Mouse (Mus musculus) CH12.LX (cell line): Measurements from ENCODE around the gene Sh3bp5l. TPM values are rescaled to one million over a fixed set of nuclear protein-coding genes. Genes with fewer than 3 reads are reported as not detected.

ENCODE experiments used
- DNase-seq: peaks from one replicate; pipeline ENCODE4 v3.0.0-alpha.2; 2013; ENCODE audit errors: extremely low read depth
- H3K27ac ChIP-seq: 2 replicates; pipeline ENCODE4 v1.5.1; 2012; ENCODE audit warnings: low read depth, mild to moderate bottlenecking, control low read depth, moderate library complexity; ENCODE audit not compliant: insufficient read depth
- H3K27me3 ChIP-seq: replicated peaks from 2 replicates; pipeline ENCODE3; 2012; ENCODE audit warnings: inconsistent platforms
- H3K36me3 ChIP-seq, 2 experiments: replicated peaks in 1 of 2; 2 replicates each; pipeline versions ENCODE3 to v1.6.1; 2012; ENCODE audit warnings: inconsistent platforms in 1 of 2, low read length in 1 of 2, mild to moderate bottlenecking in 1 of 2, mixed read lengths in 1 of 2, moderate library complexity in 1 of 2; ENCODE audit not compliant: control insufficient read depth in 1 of 2, insufficient read depth in 1 of 2
- H3K4me1 ChIP-seq, 2 experiments: 2 replicates each; pipeline ENCODE4 v1.6.1; 2012; ENCODE audit warnings: inconsistent platforms in 1 of 2, moderate library complexity in 1 of 2; ENCODE audit not compliant: insufficient read depth in 2 of 2, control insufficient read depth in 1 of 2
- H3K4me2 ChIP-seq: 2 replicates; pipeline ENCODE4 v1.6.1; 2012; ENCODE audit warnings: low read depth, mild to moderate bottlenecking, control low read depth; ENCODE audit not compliant: poor library complexity, insufficient read depth, severe bottlenecking
- H3K4me3 ChIP-seq, 3 experiments: fragments of 150-350 bp in 1 of 3; sonication (generic) in 1 of 3; replicated peaks in 1 of 3; 2 replicates each; pipeline versions ENCODE3 to v1.5.1; 2011 to 2012; ENCODE audit warnings: low read depth in 2 of 3, low read length in 2 of 3, mild to moderate bottlenecking in 2 of 3, moderate library complexity in 2 of 3, control low read depth in 1 of 3, improper control_type of control experiment in 1 of 3, inconsistent platforms in 1 of 3, mixed read lengths in 1 of 3; ENCODE audit not compliant: poor library complexity in 1 of 3
- H3K79me2 ChIP-seq: replicated peaks from 2 replicates; pipeline ENCODE4 v1.6.1; 2012; ENCODE audit warnings: mild to moderate bottlenecking, moderate library complexity; ENCODE audit not compliant: control insufficient read depth, poor library complexity, insufficient read depth, severe bottlenecking; ENCODE audit errors: extremely low read depth
- H3K9ac ChIP-seq: 2 replicates; pipeline ENCODE4 v1.6.1; 2012; ENCODE audit warnings: low read depth, mild to moderate bottlenecking, control low read depth, moderate library complexity; ENCODE audit not compliant: insufficient read depth
- H3K9me3 ChIP-seq: replicated peaks from 2 replicates; pipeline ENCODE3; 2012; ENCODE audit warnings: low read length, inconsistent platforms, mixed read lengths
- BHLHE40 ChIP-seq: IDR thresholded peaks from 2 replicates; pipeline ENCODE4 v1.6.1; 2011; ENCODE audit warnings: mild to moderate bottlenecking, low read depth, low read length, improper control_type of control experiment
- CHD1 ChIP-seq: IDR thresholded peaks from 2 replicates; pipeline ENCODE4 v1.6.1; 2012; ENCODE audit warnings: low read depth, low read length, improper control_type of control experiment, inconsistent platforms
- CHD2 ChIP-seq: IDR thresholded peaks from 2 replicates; pipeline ENCODE4 v1.6.1; 2011; ENCODE audit warnings: low read length, improper control_type of control experiment
- E2F4 ChIP-seq: IDR thresholded peaks from 2 replicates; pipeline ENCODE4 v1.6.1; 2011; ENCODE audit warnings: low read depth, low read length, improper control_type of control experiment; ENCODE audit not compliant: insufficient replicate concordance
- ELF1 ChIP-seq: IDR thresholded peaks from 2 replicates; pipeline ENCODE4 v1.6.1; 2014; ENCODE audit warnings: low read depth, mild to moderate bottlenecking, inconsistent platforms, low read length, improper control_type of control experiment
- GABPA ChIP-seq: IDR thresholded peaks from 2 replicates; pipeline ENCODE4 v1.6.1; 2012; ENCODE audit warnings: low read depth, low read length, improper control_type of control experiment, inconsistent platforms; ENCODE audit not compliant: insufficient replicate concordance
- HCFC1 ChIP-seq: IDR thresholded peaks from 2 replicates; pipeline ENCODE4 v1.6.1; 2012; ENCODE audit warnings: low read depth, mild to moderate bottlenecking, inconsistent platforms, low read length, improper control_type of control experiment
- KAT2A ChIP-seq: IDR thresholded peaks from 2 replicates; pipeline ENCODE4 v1.6.1; 2012; ENCODE audit warnings: low read length, improper control_type of control experiment, inconsistent platforms; ENCODE audit not compliant: insufficient replicate concordance
- MAX ChIP-seq: IDR thresholded peaks from 2 replicates; pipeline ENCODE4 v1.6.1; 2011; ENCODE audit warnings: low read length, improper control_type of control experiment
- MAZ ChIP-seq: IDR thresholded peaks from 2 replicates; pipeline ENCODE4 v1.6.1; 2012; ENCODE audit warnings: low read depth, mild to moderate bottlenecking, inconsistent platforms, low read length, improper control_type of control experiment, moderate library complexity
- MXI1 ChIP-seq: IDR thresholded peaks from 2 replicates; pipeline ENCODE4 v1.6.1; 2011; ENCODE audit warnings: mild to moderate bottlenecking, low read depth, low read length, improper control_type of control experiment
- MYC ChIP-seq: IDR thresholded peaks from 2 replicates; pipeline ENCODE4 v1.6.1; 2011; ENCODE audit warnings: low read depth, mild to moderate bottlenecking, improper control_type of control experiment, low read length
- NRF1 ChIP-seq: IDR thresholded peaks from 2 replicates; pipeline ENCODE4 v1.6.1; 2014; ENCODE audit warnings: low read depth, mild to moderate bottlenecking, inconsistent platforms, low read length, improper control_type of control experiment, moderate library complexity
- POLR2AphosphoS2 ChIP-seq: IDR thresholded peaks from 2 replicates; pipeline ENCODE4 v1.6.1; 2011; ENCODE audit warnings: low read depth, low read length, improper control_type of control experiment
- RAD21 ChIP-seq: IDR thresholded peaks from 2 replicates; pipeline ENCODE4 v1.6.1; 2011; ENCODE audit warnings: low read depth, mild to moderate bottlenecking, low read length, improper control_type of control experiment, moderate library complexity
- SIN3A ChIP-seq: IDR thresholded peaks from 2 replicates; pipeline ENCODE4 v1.6.1; 2012; ENCODE audit warnings: low read length, improper control_type of control experiment, inconsistent platforms
- SMC3 ChIP-seq: IDR thresholded peaks from 2 replicates; pipeline ENCODE4 v1.6.1; 2011; ENCODE audit warnings: low read depth, low read length, improper control_type of control experiment
- TBP ChIP-seq: conservative IDR thresholded peaks from 2 replicates; pipeline ENCODE4 v1.6.1; 2011; ENCODE audit warnings: low read depth, low read length, improper control_type of control experiment
- TCF12 ChIP-seq: IDR thresholded peaks from 2 replicates; pipeline ENCODE4 v1.6.1; 2014; ENCODE audit warnings: low read depth, mild to moderate bottlenecking, inconsistent platforms, low read length, improper control_type of control experiment
- USF1 ChIP-seq: IDR thresholded peaks from 2 replicates; pipeline ENCODE4 v1.6.1; 2014; ENCODE audit warnings: low read depth, mild to moderate bottlenecking, inconsistent platforms, low read length, improper control_type of control experiment
- ZC3H11A ChIP-seq: IDR thresholded peaks from 2 replicates; pipeline ENCODE4 v1.6.1; 2012; ENCODE audit warnings: low read depth, mild to moderate bottlenecking, inconsistent platforms, low read length, improper control_type of control experiment
- ZNF384 ChIP-seq: IDR thresholded peaks from 2 replicates; pipeline ENCODE4 v1.6.1; 2012; ENCODE audit warnings: low read depth, low read length, improper control_type of control experiment, inconsistent platforms
- dilution Hi-C: fragments of 300-500 bp; cut with MboI; formaldehyde crosslinking; loops from 2 replicates; pipeline ENCODE4 v1.14.3; 2020; ENCODE audit warnings: low sequenced_read_pairs; ENCODE audit not compliant: extremely low pct_unique_long_range_greater_than_20kb, extremely low pct_ligation_motif_present
- in situ Hi-C: fragments of 300-500 bp; cut with MboI; formaldehyde crosslinking; loops from 3 replicates; pipeline ENCODE4 v1.14.3; 2019; ENCODE audit warnings: low sequenced_read_pairs, low pct_ligation_motif_present, low pct_unique_long_range_greater_than_20kb, mixed read lengths
- polyA plus RNA-seq: library from polyadenylated mRNA; unstranded; fragments of >175 nt; gene quantifications from 2 replicates; pipeline ENCODE4 v1.2.1, GENCODE M21; 2012; ENCODE audit warnings: low read depth; ENCODE audit not compliant: insufficient read length
- total RNA-seq, 2 experiments: library from RNA; depleted of rRNA; stranded (reverse); fragments of 300-350 nt in 1 of 2; fragments of >200 nt in 1 of 2; gene quantifications; 2 replicates each; pipeline ENCODE4 v1.2.3; 2012 to 2014

Gene Sh3bp5l
- total and polyA plus RNA-seq, 3 experiments, result 18.6 to 27.7 (median 22.8) TPM

GRCm38 (mm10) chr11:58316344-58316743 lies 14.2 kb upstream of the Sh3bp5l start:
- H3K9me3 ChIP-seq, result no peaks in the 10 kb centered on the region
- dilution Hi-C loops (no loop called here), in situ Hi-C loops (no loop called here)
- peaks cover 42 to 97% of the 10 kb centered on the region in 2 experiments for H3K36me3 ChIP-seq
- no peak overlapping the region for H3K4me3 ChIP-seq
- no peak overlapping the region for H3K27ac ChIP-seq
- no peak overlapping the region for H3K9ac ChIP-seq
- H3K27me3 ChIP-seq, result no peaks in the 10 kb centered on the region
- no peak overlapping the region for H3K4me2 ChIP-seq
- H3K4me1 ChIP-seq, result peaks cover 0 to 3% of the 10 kb centered on the region in 2 experiments; a peak in 1 of 4 replicates
- no peak for TF ChIP-seq ZC3H11A
- TF ChIP-seq POLR2AphosphoS2, result peak; percentile 12; the same call in 1 of the 2 replicates
- TF ChIP-seq E2F4, result no peak
- no peak for DNase-seq
- no peaks in the 10 kb centered on the region for H3K79me2 ChIP-seq

- Histone ChIP-seq H3K27ac (no peak overlapping the region), H3K9ac (no peak overlapping the region), H3K79me2 (0 out of 2 replicates have a peak, but pooled peaks cover 2% of the 10 kb centered on the region), H3K4me1 (peaks cover 4 to 9% of the 10 kb centered on the region in 2 experiments), H3K27me3 (no peaks in the 10 kb centered on the region), H3K36me3 (peaks cover 42 to 96% of the 10 kb centered on the region in 2 experiments), H3K4me2 (no peak overlapping the region)
- in situ Hi-C loops, result no loop called here
- dilution Hi-C loops, result no loop called here
- DNase-seq, result no peak
- TF ChIP-seq CHD1 (no peak), CHD2 (no peak), GABPA (no peak)
- TF ChIP-seq, all 38 proteins: peak for 0
- no peak overlapping the region for H3K4me3 ChIP-seq
- H3K9me3 ChIP-seq, result no peaks in the 10 kb centered on the region
These were observed 13.6 kb upstream of the Sh3bp5l start for GRCm38 (mm10) chr11:58316768-58317390.

GRCm38 (mm10) chr11:58322824-58323569 lies 7.5 kb upstream of the Sh3bp5l start:
- dilution Hi-C loops, result no loop called here
- peak overlapping the region; percentile 75 for H3K27ac ChIP-seq
- peak overlapping the region; percentile 60 to 73 (median 68) for H3K4me3 ChIP-seq
- no peaks in the 10 kb centered on the region for H3K27me3 ChIP-seq
- peaks cover 9 to 34% of the 10 kb centered on the region in 2 experiments for H3K4me1 ChIP-seq
- DNase-seq, result peak; percentile 98
- peak overlapping the region; percentile 78 for H3K4me2 ChIP-seq
- in situ Hi-C loops, result no loop called here
- peaks cover 4% of the 10 kb centered on the region for H3K9me3 ChIP-seq
- H3K79me2 ChIP-seq, result peaks cover 15% of the 10 kb centered on the region
- peak overlapping the region; percentile 73 for H3K9ac ChIP-seq
- peaks cover 22 to 68% of the 10 kb centered on the region in 2 experiments for H3K36me3 ChIP-seq
- peak; percentile 85 for TF ChIP-seq NRF1
- no peak for TF ChIP-seq RAD21
- peak; percentile 8; the same call in 1 of the 2 replicates for TF ChIP-seq GABPA
- TF ChIP-seq MAZ, result peak; percentile 90
- TF ChIP-seq ZNF384, result no peak
- TF ChIP-seq CHD2, result peak; percentile 80; the same call in 1 of the 2 replicates
- TF ChIP-seq MAX, result peak; percentile 57
- TF ChIP-seq MXI1, result peak; percentile 91
- peak; percentile 65 for TF ChIP-seq ELF1
- TF ChIP-seq KAT2A, result peak; percentile 55; the same call in 1 of the 2 replicates
- peak; percentile 93 for TF ChIP-seq SIN3A
- no peak; the same call in 1 of the 2 replicates for TF ChIP-seq SMC3
- TF ChIP-seq HCFC1, result peak; percentile 77
- peak; percentile 63; the same call in 1 of the 2 replicates for TF ChIP-seq MYC
- peak; percentile 75; the same call in 1 of the 2 replicates for TF ChIP-seq CHD1
- no peak; the same call in 1 of the 2 replicates for TF ChIP-seq TBP
- peak; percentile 55 for TF ChIP-seq BHLHE40
- peak; percentile 91 for TF ChIP-seq TCF12
- no peak for TF ChIP-seq USF1
